Mouse (Mus musculus) lung, adult 18-20 months (tissue): ENCODE results near the gene Acot13.
"Not testable (repeated sequence)": the region's sequence is repeated elsewhere in the genome, so short reads cannot be mapped to it uniquely, and the experiment has no call there.

Experiments used
- DNase-seq, 2 experiments: peaks; one replicate each; pipeline ENCODE4 v3.0.0; 2022; ENCODE audit warnings: mixed read lengths in 2 of 2

The Acot13 gene

DNA sequence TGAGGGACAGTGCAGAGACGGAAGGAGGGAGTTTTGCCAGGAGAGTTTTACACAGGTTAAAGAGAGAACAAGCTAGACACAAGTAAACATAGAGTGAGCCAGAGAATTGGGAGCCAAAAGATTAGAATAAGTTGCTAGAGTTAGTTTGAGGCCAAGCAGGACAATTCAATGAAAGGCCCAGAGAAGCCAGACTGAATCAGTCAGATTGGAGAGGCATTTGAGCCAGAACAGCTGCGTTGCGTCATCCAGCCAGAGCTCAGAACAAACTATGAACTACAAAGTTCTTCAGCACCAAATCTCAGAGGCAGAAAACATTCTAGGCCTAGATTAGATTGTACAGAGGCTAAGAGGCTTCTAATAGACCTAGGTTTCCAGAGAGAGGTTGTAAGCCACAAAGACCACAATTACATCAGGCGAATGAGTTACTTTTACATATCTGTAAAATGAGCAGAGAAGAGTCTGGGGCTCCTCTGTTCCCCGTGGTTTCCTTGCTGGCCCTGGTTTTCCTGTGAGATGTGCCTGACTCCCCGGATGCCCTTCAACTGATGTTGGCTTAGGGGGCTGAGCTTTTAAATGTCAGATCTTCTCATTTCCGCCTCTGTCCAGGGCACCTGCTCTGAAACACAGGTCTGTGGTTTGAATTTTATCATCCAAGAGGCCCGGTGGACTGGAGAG, 52.5 kb downstream of the Acot13 start:
- no peak for DNase-seq

GRCm38 (mm10) chr13:24778026-24778425, 53.3 kb downstream of the Acot13 start:
- DNase-seq, result no peak

- peak; percentile 25 to 60 for DNase-seq
Observed at GRCm38 (mm10) chr13:24776146-24776844, 55.0 kb downstream of the Acot13 start.

GRCm38 (mm10) chr13:24771482-24771881, 59.9 kb downstream of the Acot13 start:
- not testable (repeated sequence) for DNase-seq
